Mouse (Mus musculus): ENCODE results near the gene Cfd. TPM values are rescaled to one million over a fixed set of nuclear protein-coding genes. Genes with fewer than 3 reads are reported as not detected.
A peak's percentile ranks its signal among the peaks of the same experiment; 100 is the strongest.

Gene Cfd
- polyA plus RNA-seq, 1 experiment, result not detected

GRCm38 (mm10) chr10:79906712-79907111 lies 16.1 kb downstream of the Cfd start:
- Histone ChIP-seq H3K4me3 (ENCODE audit: insufficient read depth, poor library complexity, severe bottlenecking) (no peak overlapping the region), H3ac (ENCODE audit: control insufficient read depth, insufficient read length, low read depth) (no peak overlapping the region), H3K27me3 (ENCODE audit: control insufficient read depth, insufficient read depth, insufficient read length) (no peaks in the 10 kb centered on the region), H3K36me3 (ENCODE audit: control insufficient read depth, insufficient read depth) (peaks cover 37% of the 10 kb centered on the region), H3K79me3 (ENCODE audit: low read depth) (no peaks in the 10 kb centered on the region), H3K79me2 (ENCODE audit: control insufficient read depth, insufficient read depth) (peaks cover 4% of the 10 kb centered on the region)
- TF ChIP-seq CTCF (IDR thresholded peaks at IDR 0.05; ENCODE audit: control insufficient read depth, insufficient read depth, insufficient read length) (no peak), CEBPB (IDR thresholded peaks at IDR 0.05; ENCODE audit: low read depth) (no peak), MYOD1 (IDR thresholded peaks at IDR 0.05; ENCODE audit: control insufficient read depth, insufficient read length, low read depth) (no peak), MAX (IDR thresholded peaks at IDR 0.05) (no peak), MYOG (IDR thresholded peaks at IDR 0.05; ENCODE audit: control insufficient read depth, extremely low read depth, insufficient read length) (no peak), FOSL1 (IDR thresholded peaks at IDR 0.05; ENCODE audit: insufficient read depth, low read length, poor library complexity, severe bottlenecking) (no peak), USF1 (IDR thresholded peaks at IDR 0.05; ENCODE audit: low read depth) (no peak)

GRCm38 (mm10) chr10:79907415-79907814 lies 16.8 kb downstream of the Cfd start:
- no peak overlapping the region for H3K4me3 ChIP-seq (ENCODE audit: insufficient read depth, poor library complexity, severe bottlenecking)
- H3K27me3 ChIP-seq (ENCODE audit: control insufficient read depth, insufficient read depth, insufficient read length), result no peaks in the 10 kb centered on the region
- H3K79me3 ChIP-seq (ENCODE audit: low read depth), result no peaks in the 10 kb centered on the region
- H3ac ChIP-seq (ENCODE audit: control insufficient read depth, insufficient read length, low read depth), result no peak overlapping the region
- H3K36me3 ChIP-seq (ENCODE audit: control insufficient read depth, insufficient read depth), result peaks cover 35% of the 10 kb centered on the region
- peaks cover 4% of the 10 kb centered on the region for H3K79me2 ChIP-seq (ENCODE audit: control insufficient read depth, insufficient read depth)
- TF ChIP-seq FOSL1 (IDR thresholded peaks at IDR 0.05; ENCODE audit: insufficient read depth, low read length, poor library complexity, severe bottlenecking) (no peak), USF1 (IDR thresholded peaks at IDR 0.05; ENCODE audit: low read depth) (no peak), CTCF (IDR thresholded peaks at IDR 0.05; ENCODE audit: control insufficient read depth, insufficient read depth, insufficient read length) (no peak), MYOG (IDR thresholded peaks at IDR 0.05; ENCODE audit: control insufficient read depth, extremely low read depth, insufficient read length) (no peak), MAX (IDR thresholded peaks at IDR 0.05) (no peak), MYOD1 (IDR thresholded peaks at IDR 0.05; ENCODE audit: control insufficient read depth, insufficient read length, low read depth) (no peak), CEBPB (IDR thresholded peaks at IDR 0.05; ENCODE audit: low read depth) (no peak)

GRCm38 (mm10) chr10:79908167-79909091 lies 17.8 kb downstream of the Cfd start, which contains the start of gene Med16:
TSS of gene Med16 (minus strand) at chr10:79908923.
- no peak for TF ChIP-seq CEBPB (IDR thresholded peaks at IDR 0.05; ENCODE audit: low read depth)
- TF ChIP-seq FOSL1 (IDR thresholded peaks at IDR 0.05; ENCODE audit: insufficient read depth, low read length, poor library complexity, severe bottlenecking), result no peak
- H3K79me3 ChIP-seq (ENCODE audit: low read depth), result no peaks in the 10 kb centered on the region
- H3K27me3 ChIP-seq (ENCODE audit: control insufficient read depth, insufficient read depth, insufficient read length), result no peaks in the 10 kb centered on the region
- peak within 1 kb of the TSS; percentile 97 for H3ac ChIP-seq (ENCODE audit: control insufficient read depth, insufficient read length, low read depth)
- peak within 1 kb of the TSS; percentile 61 for H3K4me3 ChIP-seq (ENCODE audit: insufficient read depth, poor library complexity, severe bottlenecking)
- H3K36me3 ChIP-seq (ENCODE audit: control insufficient read depth, insufficient read depth), result peaks cover 30% of the 10 kb centered on the region
- peaks cover 4% of the 10 kb centered on the region for H3K79me2 ChIP-seq (ENCODE audit: control insufficient read depth, insufficient read depth)

- TF ChIP-seq FOSL1 (IDR thresholded peaks at IDR 0.05; ENCODE audit: insufficient read depth, low read length, poor library complexity, severe bottlenecking) (no peak), CEBPB (IDR thresholded peaks at IDR 0.05; ENCODE audit: low read depth) (no peak), MYOG (IDR thresholded peaks at IDR 0.05; ENCODE audit: control insufficient read depth, extremely low read depth, insufficient read length) (no peak), USF1 (IDR thresholded peaks at IDR 0.05; ENCODE audit: low read depth) (no peak), MAX (IDR thresholded peaks at IDR 0.05) (no peak), CTCF (IDR thresholded peaks at IDR 0.05; ENCODE audit: control insufficient read depth, insufficient read depth, insufficient read length) (no peak), MYOD1 (IDR thresholded peaks at IDR 0.05; ENCODE audit: control insufficient read depth, insufficient read length, low read depth) (no peak)
- Histone ChIP-seq H3ac (ENCODE audit: control insufficient read depth, insufficient read length, low read depth) (peak overlapping the region; percentile 26), H3K79me2 (ENCODE audit: control insufficient read depth, insufficient read depth) (peaks cover 4% of the 10 kb centered on the region), H3K79me3 (ENCODE audit: low read depth) (no peaks in the 10 kb centered on the region), H3K27me3 (ENCODE audit: control insufficient read depth, insufficient read depth, insufficient read length) (no peaks in the 10 kb centered on the region), H3K4me3 (ENCODE audit: insufficient read depth, poor library complexity, severe bottlenecking) (no peak overlapping the region), H3K36me3 (ENCODE audit: control insufficient read depth, insufficient read depth) (peaks cover 30% of the 10 kb centered on the region)
Measured at GRCm38 (mm10) chr10:79909092-79909922, 18.7 kb downstream of the Cfd start.

GRCm38 (mm10) chr10:79910556-79910955 lies 19.9 kb downstream of the Cfd start, which contains the start of gene Gm26602:
TSS of gene Gm26602 (plus strand) at chr10:79910856.
- no peak within 1 kb of the TSS for H3ac ChIP-seq (ENCODE audit: control insufficient read depth, insufficient read length, low read depth)
- H3K36me3 ChIP-seq (ENCODE audit: control insufficient read depth, insufficient read depth), result peaks cover 22% of the 10 kb centered on the region
- H3K79me3 ChIP-seq (ENCODE audit: low read depth), result no peaks in the 10 kb centered on the region
- TF ChIP-seq CEBPB (IDR thresholded peaks at IDR 0.05; ENCODE audit: low read depth) (no peak), CTCF (IDR thresholded peaks at IDR 0.05; ENCODE audit: control insufficient read depth, insufficient read depth, insufficient read length) (no peak), FOSL1 (IDR thresholded peaks at IDR 0.05; ENCODE audit: insufficient read depth, low read length, poor library complexity, severe bottlenecking) (no peak), MAX (IDR thresholded peaks at IDR 0.05) (no peak), MYOD1 (IDR thresholded peaks at IDR 0.05; ENCODE audit: control insufficient read depth, insufficient read length, low read depth) (no peak), USF1 (IDR thresholded peaks at IDR 0.05; ENCODE audit: low read depth) (no peak), MYOG (IDR thresholded peaks at IDR 0.05; ENCODE audit: control insufficient read depth, extremely low read depth, insufficient read length) (no peak)
- no peak within 1 kb of the TSS for H3K4me3 ChIP-seq (ENCODE audit: insufficient read depth, poor library complexity, severe bottlenecking)
- H3K79me2 ChIP-seq (ENCODE audit: control insufficient read depth, insufficient read depth), result peaks cover 17% of the 10 kb centered on the region
- H3K27me3 ChIP-seq (ENCODE audit: control insufficient read depth, insufficient read depth, insufficient read length), result no peaks in the 10 kb centered on the region
